Mouse (Mus musculus): Measurements from ENCODE around the gene Stat4.

DNA sequence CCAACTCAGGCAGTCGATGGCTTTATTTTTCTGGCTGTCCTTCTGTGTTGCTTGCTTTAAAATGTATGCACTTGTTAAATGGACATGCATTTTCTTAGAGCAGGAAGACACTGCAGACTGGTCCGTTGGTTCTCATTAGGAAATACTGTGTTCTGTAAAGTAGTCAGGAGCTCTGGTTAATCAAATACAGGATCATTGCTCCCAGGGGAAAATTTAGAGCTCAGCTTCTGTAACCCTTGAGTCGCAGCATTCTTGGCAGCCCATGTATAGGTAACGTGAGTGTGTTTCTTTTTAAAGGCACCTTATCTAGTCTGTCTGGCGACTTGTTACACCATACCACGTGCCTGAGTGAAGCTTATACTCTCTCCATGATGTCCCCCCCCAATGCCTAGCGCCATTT is 161.2 kb downstream of the Stat4 start:
- TF ChIP-seq TAL1 (IDR thresholded peaks at IDR 0.05; ENCODE audit: low read length): no peak
- TF ChIP-seq GATA1 (IDR thresholded peaks at IDR 0.05; ENCODE audit: low read length): no peak

Measured in erythroblast, embryonic 14.5 days (primary cell).